Mouse (Mus musculus): ENCODE data around the gene Runx3. TPM values are rescaled to one million over a fixed set of nuclear protein-coding genes. Genes with fewer than 3 reads are reported as not detected.

Gene Runx3
- total and polyA plus RNA-seq, 2 experiments, result under 0.01 to 0.18 TPM

DNA sequence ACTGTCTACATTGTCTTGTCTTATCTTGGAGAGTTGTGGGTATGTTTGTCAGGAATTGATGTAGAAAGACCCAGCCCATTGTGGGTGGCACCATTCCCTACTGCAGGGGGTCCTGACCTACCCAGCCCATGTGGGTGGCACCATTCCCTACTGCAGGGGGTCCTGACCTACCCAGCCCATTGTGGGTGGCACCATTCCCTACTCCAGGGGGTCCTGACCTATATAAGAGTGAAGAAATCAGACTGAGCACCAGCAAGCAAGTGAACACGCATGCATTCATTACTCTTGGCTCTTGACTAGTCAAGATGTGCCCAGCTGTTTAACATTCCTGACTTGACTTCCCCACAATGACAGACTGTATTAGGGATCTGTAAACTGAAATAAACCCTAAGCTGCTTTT, 69.9 kb downstream of the Runx3 start:
- Histone ChIP-seq H3K9ac (ENCODE audit: low read depth, low read length) (no peak overlapping the region), H3K36me3 (ENCODE audit: control insufficient read depth, insufficient read depth, low read length) (no peaks in the 10 kb centered on the region), H3K4me3 (ENCODE audit: insufficient read depth, low read depth, low read length) (no peak overlapping the region), H3K27ac (replicated peaks; ENCODE audit: insufficient read depth, low read depth, low read length) (no peak overlapping the region), H3K27me3 (ENCODE audit: control insufficient read depth, insufficient read depth, low read length) (0 out of 2 replicates have a peak, but pooled peaks cover 4% of the 10 kb centered on the region), H3K79me2 (ENCODE audit: control insufficient read depth, insufficient read depth, low read length) (no peaks in the 10 kb centered on the region), H3K4me1 (ENCODE audit: control insufficient read depth, insufficient read depth, low read length) (no peaks in the 10 kb centered on the region)
- no peak for DNase-seq (ENCODE audit: extremely low read depth, low read depth, low spot score)
- 96% methylated on average over 1 of the region's 1 CpGs for WGBS
- no peak for TF ChIP-seq POLR2A (IDR thresholded peaks at IDR 0.05; ENCODE audit: extremely low read depth, insufficient read depth, low read length)
- no peak for TF ChIP-seq CTCF (IDR thresholded peaks at IDR 0.05; ENCODE audit: low read depth, low read length)

DNA sequence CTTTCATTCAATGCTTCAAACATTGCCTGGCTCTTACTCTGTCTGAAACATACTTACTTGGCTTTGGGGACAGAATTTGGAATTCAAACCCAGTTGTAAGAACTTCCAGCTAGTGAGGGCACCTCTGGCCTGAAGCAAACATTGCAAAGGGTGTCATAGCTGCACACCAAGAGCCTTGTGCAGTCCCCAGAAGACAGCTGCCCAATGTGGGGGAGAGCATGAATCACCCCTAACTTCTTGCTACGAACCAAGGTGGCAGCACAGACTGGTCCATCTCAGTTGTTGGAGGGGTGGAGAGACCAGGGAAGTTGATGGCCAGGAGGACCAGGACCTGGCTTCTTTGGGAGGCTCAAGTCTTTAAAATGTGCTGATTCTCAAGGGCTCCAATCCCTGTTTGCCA, 70.7 kb downstream of the Runx3 start:
- no peak overlapping the region for H3K9ac ChIP-seq (ENCODE audit: low read depth, low read length)
- H3K36me3 ChIP-seq (ENCODE audit: control insufficient read depth, insufficient read depth, low read length), result no peaks in the 10 kb centered on the region
- no peak overlapping the region for H3K27ac ChIP-seq (replicated peaks; ENCODE audit: insufficient read depth, low read depth, low read length)
- H3K4me3 ChIP-seq (ENCODE audit: insufficient read depth, low read depth, low read length), result no peak overlapping the region
- no peaks in the 10 kb centered on the region for H3K4me1 ChIP-seq (ENCODE audit: control insufficient read depth, insufficient read depth, low read length)
- WGBS, result 64% methylated on average over 1 of the region's 1 CpGs
- DNase-seq (ENCODE audit: extremely low read depth, low read depth, low spot score), result no peak
- 0 out of 2 replicates have a peak, but pooled peaks cover 4% of the 10 kb centered on the region for H3K27me3 ChIP-seq (ENCODE audit: control insufficient read depth, insufficient read depth, low read length)
- H3K79me2 ChIP-seq (ENCODE audit: control insufficient read depth, insufficient read depth, low read length), result no peaks in the 10 kb centered on the region
- TF ChIP-seq POLR2A (IDR thresholded peaks at IDR 0.05; ENCODE audit: extremely low read depth, insufficient read depth, low read length) (no peak), CTCF (IDR thresholded peaks at IDR 0.05; ENCODE audit: low read depth, low read length) (no peak)

DNA sequence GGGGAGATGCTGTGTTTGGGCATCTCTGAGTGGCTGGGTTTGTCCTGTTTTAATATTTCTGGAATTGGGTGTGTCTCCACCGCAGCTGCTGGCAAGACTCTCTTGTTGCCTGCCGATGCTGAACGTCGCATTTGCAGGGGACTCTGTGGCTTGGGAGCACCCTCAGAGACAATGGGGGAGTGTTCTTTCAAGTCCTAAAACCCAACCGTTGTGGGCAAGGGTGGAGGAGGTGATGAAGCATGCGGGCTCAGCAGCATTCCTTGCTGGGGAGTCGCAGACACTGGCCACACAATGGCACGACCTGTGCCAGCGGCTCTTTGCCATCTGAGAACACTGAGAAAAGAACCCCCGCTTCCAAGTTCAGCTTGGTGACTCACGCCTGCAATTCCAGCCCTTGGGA, 71.2 kb downstream of the Runx3 start:
- Histone ChIP-seq H3K36me3 (ENCODE audit: control insufficient read depth, insufficient read depth, low read length) (no peaks in the 10 kb centered on the region), H3K9ac (ENCODE audit: low read depth, low read length) (no peak overlapping the region), H3K27me3 (ENCODE audit: control insufficient read depth, insufficient read depth, low read length) (0 out of 2 replicates have a peak, but pooled peaks cover 4% of the 10 kb centered on the region), H3K4me3 (ENCODE audit: insufficient read depth, low read depth, low read length) (no peak overlapping the region), H3K27ac (replicated peaks; ENCODE audit: insufficient read depth, low read depth, low read length) (no peak overlapping the region), H3K4me1 (ENCODE audit: control insufficient read depth, insufficient read depth, low read length) (no peaks in the 10 kb centered on the region), H3K79me2 (ENCODE audit: control insufficient read depth, insufficient read depth, low read length) (no peaks in the 10 kb centered on the region)
- TF ChIP-seq CTCF (IDR thresholded peaks at IDR 0.05; ENCODE audit: low read depth, low read length), result no peak
- no peak for TF ChIP-seq POLR2A (IDR thresholded peaks at IDR 0.05; ENCODE audit: extremely low read depth, insufficient read depth, low read length)
- no peak for DNase-seq (ENCODE audit: extremely low read depth, low read depth, low spot score)
- WGBS, result 83% methylated on average over 11 of the region's 11 CpGs

DNA sequence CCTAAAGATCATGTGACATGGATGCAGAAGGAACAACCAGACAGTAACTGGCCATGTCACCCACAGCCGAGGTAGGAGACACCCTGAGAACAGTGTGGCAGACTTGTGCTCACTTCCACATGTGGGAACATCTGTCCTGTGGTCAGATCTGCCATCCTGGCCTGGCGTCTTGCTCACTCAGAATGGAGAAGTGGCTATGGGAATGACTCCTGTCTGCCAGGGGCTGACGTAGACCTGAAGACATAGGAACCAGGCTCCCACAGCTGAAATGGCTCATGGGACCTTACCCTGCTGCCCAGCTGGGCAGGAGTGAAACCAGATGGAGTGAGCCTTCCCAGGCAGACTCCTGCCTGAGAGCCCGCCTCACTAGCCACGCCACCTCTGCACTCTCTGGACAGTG, 72.4 kb downstream of the Runx3 start:
- H3K4me3 ChIP-seq (ENCODE audit: insufficient read depth, low read depth, low read length), result no peak overlapping the region
- no peak for TF ChIP-seq CTCF (IDR thresholded peaks at IDR 0.05; ENCODE audit: low read depth, low read length)
- TF ChIP-seq POLR2A (IDR thresholded peaks at IDR 0.05; ENCODE audit: extremely low read depth, insufficient read depth, low read length), result no peak
- 69% methylated on average over 5 of the region's 5 CpGs for WGBS
- H3K9ac ChIP-seq (ENCODE audit: low read depth, low read length), result no peak overlapping the region
- H3K4me1 ChIP-seq (ENCODE audit: control insufficient read depth, insufficient read depth, low read length), result no peaks in the 10 kb centered on the region
- no peak overlapping the region for H3K27ac ChIP-seq (replicated peaks; ENCODE audit: insufficient read depth, low read depth, low read length)
- 0 out of 2 replicates have a peak, but pooled peaks cover 4% of the 10 kb centered on the region for H3K27me3 ChIP-seq (ENCODE audit: control insufficient read depth, insufficient read depth, low read length)
- no peak for DNase-seq (ENCODE audit: extremely low read depth, low read depth, low spot score)
- no peaks in the 10 kb centered on the region for H3K79me2 ChIP-seq (ENCODE audit: control insufficient read depth, insufficient read depth, low read length)
- H3K36me3 ChIP-seq (ENCODE audit: control insufficient read depth, insufficient read depth, low read length), result no peaks in the 10 kb centered on the region

DNA sequence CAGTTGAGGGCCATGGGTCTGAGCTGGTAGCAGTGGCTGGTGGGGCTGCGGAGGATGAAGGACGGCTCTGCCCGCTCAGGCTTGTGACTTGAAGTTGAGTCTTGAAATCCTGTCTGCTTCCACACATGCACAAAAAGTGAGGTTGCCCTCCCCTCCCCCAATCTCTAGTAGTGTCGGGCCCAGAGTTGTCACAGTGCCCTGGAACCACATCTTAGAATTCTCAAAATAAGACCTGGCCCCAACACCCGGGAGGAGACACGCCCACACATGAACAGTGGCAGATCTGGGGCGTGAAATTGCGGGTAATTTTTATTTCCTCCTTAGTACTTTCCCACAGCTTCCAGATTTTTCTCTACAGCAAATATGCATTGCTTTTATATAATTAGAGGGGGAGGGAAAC, 77.4 kb downstream of the Runx3 start:
- Histone ChIP-seq H3K36me3 (ENCODE audit: control insufficient read depth, insufficient read depth, low read length) (no peaks in the 10 kb centered on the region), H3K4me3 (ENCODE audit: insufficient read depth, low read depth, low read length) (no peak overlapping the region), H3K79me2 (ENCODE audit: control insufficient read depth, insufficient read depth, low read length) (no peaks in the 10 kb centered on the region), H3K9ac (ENCODE audit: low read depth, low read length) (no peak overlapping the region), H3K27me3 (ENCODE audit: control insufficient read depth, insufficient read depth, low read length) (0 out of 2 replicates have a peak, but pooled peaks cover 4% of the 10 kb centered on the region), H3K27ac (replicated peaks; ENCODE audit: insufficient read depth, low read depth, low read length) (no peak overlapping the region), H3K4me1 (ENCODE audit: control insufficient read depth, insufficient read depth, low read length) (no peaks in the 10 kb centered on the region)
- 78% methylated on average over 8 of the region's 8 CpGs for WGBS
- no peak for DNase-seq (ENCODE audit: extremely low read depth, low read depth, low spot score)
- no peak for TF ChIP-seq POLR2A (IDR thresholded peaks at IDR 0.05; ENCODE audit: extremely low read depth, insufficient read depth, low read length)
- no peak for TF ChIP-seq CTCF (IDR thresholded peaks at IDR 0.05; ENCODE audit: low read depth, low read length)

DNA sequence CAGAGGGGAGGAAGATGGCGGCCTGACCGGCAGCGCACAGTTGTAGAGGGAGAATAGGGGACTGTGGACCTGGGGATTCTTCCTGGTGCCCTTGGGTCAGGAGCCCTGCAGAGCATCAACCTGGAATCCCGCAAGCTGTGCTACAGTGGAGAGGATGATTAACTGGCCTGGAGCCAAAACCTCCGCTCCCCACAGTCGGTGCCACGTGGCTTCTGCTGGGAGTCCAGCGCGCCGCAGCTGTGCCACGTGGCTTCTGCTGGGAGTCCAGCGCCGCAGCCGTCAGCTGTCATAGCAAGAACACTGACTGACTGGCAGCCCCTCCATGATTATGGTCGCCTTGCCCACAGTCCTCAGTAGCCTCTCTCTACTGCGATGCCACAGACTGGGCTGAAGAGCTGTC, 81.3 kb downstream of the Runx3 start:
- H3K79me2 ChIP-seq (ENCODE audit: control insufficient read depth, insufficient read depth, low read length), result no peaks in the 10 kb centered on the region
- peaks cover 13% of the 10 kb centered on the region; the same call in 1 of the 2 replicates for H3K4me1 ChIP-seq (ENCODE audit: control insufficient read depth, insufficient read depth, low read length)
- H3K9ac ChIP-seq (ENCODE audit: low read depth, low read length), result no peak overlapping the region
- TF ChIP-seq CTCF (IDR thresholded peaks at IDR 0.05; ENCODE audit: low read depth, low read length) (no peak), POLR2A (IDR thresholded peaks at IDR 0.05; ENCODE audit: extremely low read depth, insufficient read depth, low read length) (no peak)
- no peak overlapping the region for H3K4me3 ChIP-seq (ENCODE audit: insufficient read depth, low read depth, low read length)
- no peak for DNase-seq (ENCODE audit: extremely low read depth, low read depth, low spot score)
- 80% methylated on average over 16 of the region's 16 CpGs for WGBS
- no peak overlapping the region for H3K27ac ChIP-seq (replicated peaks; ENCODE audit: insufficient read depth, low read depth, low read length)
- peaks cover 4% of the 10 kb centered on the region; the same call in 1 of the 2 replicates for H3K27me3 ChIP-seq (ENCODE audit: control insufficient read depth, insufficient read depth, low read length)
- no peaks in the 10 kb centered on the region for H3K36me3 ChIP-seq (ENCODE audit: control insufficient read depth, insufficient read depth, low read length)

Data from liver, adult 2 months (tissue).